Mouse (Mus musculus) liver, embryonic 16.5 days (tissue): ENCODE data around the gene Tefm. TPM values are rescaled to one million over a fixed set of nuclear protein-coding genes. Genes with fewer than 3 reads are reported as not detected.

Experiments used
- ATAC-seq: fragments of 200-750 bp; cut with Nextera tagmentation; 2 replicates; pipeline ENCODE4 v1.8.0; 2017; ENCODE audit warnings: low read depth, mild to moderate bottlenecking, moderate number of reproducible peaks, moderate library complexity
- H3K27ac ChIP-seq: fragments of 300-500 bp; sonication (generic); 2 replicates; pipeline ENCODE4 v1.5.1; 2014; ENCODE audit warnings: mild to moderate bottlenecking, low read length
- H3K27me3 ChIP-seq: fragments of 300-500 bp; sonication (generic); 2 replicates; pipeline ENCODE4 v1.6.1; 2014; ENCODE audit warnings: low read depth, low read length, mixed read lengths; ENCODE audit not compliant: control insufficient read depth, insufficient read depth
- H3K36me3 ChIP-seq: fragments of 300-500 bp; sonication (generic); 2 replicates; pipeline ENCODE4 v1.6.1; 2014; ENCODE audit warnings: mild to moderate bottlenecking; ENCODE audit not compliant: control insufficient read depth, insufficient read depth
- H3K4me1 ChIP-seq: fragments of 300-500 bp; sonication (generic); 2 replicates; pipeline ENCODE4 v1.6.1; 2014; ENCODE audit warnings: low read depth, low read length, mixed read lengths; ENCODE audit not compliant: control insufficient read depth
- H3K4me2 ChIP-seq: fragments of 300-500 bp; sonication (generic); 2 replicates; pipeline ENCODE4 v1.6.1; 2014; ENCODE audit warnings: low read depth, low read length, mixed read lengths
- H3K4me3 ChIP-seq: fragments of 300-500 bp; sonication (generic); 2 replicates; pipeline ENCODE4 v1.5.1; 2014; ENCODE audit warnings: low read depth, mild to moderate bottlenecking, low read length
- H3K9ac ChIP-seq: fragments of 300-500 bp; sonication (generic); 2 replicates; pipeline ENCODE4 v1.6.1; 2014; ENCODE audit warnings: low read depth, low read length
- H3K9me3 ChIP-seq: fragments of 300-500 bp; sonication (generic); replicated peaks from 2 replicates; pipeline ENCODE4 v1.6.1; 2016; ENCODE audit warnings: low read length; ENCODE audit not compliant: control insufficient read depth
- WGBS: fragments of 180-500 bp; shearing (Covaris S2); extraction: QIAGEN DNeasy Blood & Tissue Kit; methylation state at CpG from one replicate; pipeline ENCODE4 v1.1.7; 2014; ENCODE audit not compliant: insufficient replicate concordance; 5-methylcytosine and 5-hydroxymethylcytosine counted together
- polyA plus RNA-seq: library from polyadenylated mRNA; unstranded; fragments of >200 nt; fragmentation: Nextera tagmentation; extraction: Ambion mirVana; gene quantifications from 2 replicates; pipeline ENCODE4 v1.2.1, GENCODE M21; 2015

The Tefm gene
- polyA plus RNA-seq, 1 experiment from 2014 or later: 11.4 TPM

GRCm38 (mm10) chr11:80163362-80164116 lies 21.6 kb upstream of the Tefm start:
- H3K9me3 ChIP-seq: no peaks in the 10 kb centered on the region
- ATAC-seq: no peak
- WGBS: 22% methylated on average over 7 of the region's 7 CpGs

DNA sequence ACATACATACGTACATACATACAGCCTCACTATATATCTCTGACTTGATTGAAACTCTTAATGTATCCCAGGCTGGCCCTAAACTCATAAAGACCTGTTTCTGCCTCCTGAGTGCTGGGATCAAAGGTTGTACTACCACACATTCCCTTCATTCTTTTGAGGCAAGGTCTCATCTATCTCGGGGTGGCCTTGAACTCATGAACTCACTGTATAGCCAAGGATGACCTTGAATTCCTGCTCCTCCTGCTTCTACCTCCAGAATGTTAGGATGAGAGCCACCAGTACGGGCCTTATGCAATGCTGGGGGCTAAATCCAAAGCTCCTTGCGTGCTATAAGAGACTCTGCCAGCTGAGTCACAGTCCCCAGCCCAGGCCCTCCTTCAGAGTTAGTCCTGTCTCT lies 19.1 kb upstream of the Tefm start:
- Histone ChIP-seq H3K27me3 (no peaks in the 10 kb centered on the region), H3K9ac (no peak overlapping the region), H3K4me2 (no peak overlapping the region), H3K4me1 (no peaks in the 10 kb centered on the region), H3K36me3 (no peaks in the 10 kb centered on the region), H3K27ac (no peak overlapping the region), H3K4me3 (no peak overlapping the region), H3K9me3 (no peaks in the 10 kb centered on the region)
- no peak for ATAC-seq
- WGBS: 61% methylated on average over 4 of the region's 4 CpGs

More at GRCm38 (mm10) chr11:80163362-80164116, 21.6 kb upstream of the Tefm start:
- no peak overlapping the region for H3K27ac ChIP-seq
- H3K36me3 ChIP-seq: no peaks in the 10 kb centered on the region; the same call in 1 of the 2 replicates
- H3K9ac ChIP-seq: no peak overlapping the region
- H3K27me3 ChIP-seq: no peaks in the 10 kb centered on the region
- no peak overlapping the region for H3K4me2 ChIP-seq
- no peaks in the 10 kb centered on the region for H3K4me1 ChIP-seq
- H3K4me3 ChIP-seq: no peak overlapping the region

- Histone ChIP-seq H3K36me3 (no peaks in the 10 kb centered on the region), H3K9ac (no peak overlapping the region), H3K4me3 (no peak overlapping the region), H3K9me3 (no peaks in the 10 kb centered on the region), H3K4me2 (no peak overlapping the region), H3K27ac (peak overlapping the region; percentile 57), H3K4me1 (peaks cover 4% of the 10 kb centered on the region), H3K27me3 (peaks cover 13% of the 10 kb centered on the region)
- ATAC-seq: peak; percentile 84
- WGBS: 53% methylated on average over 7 of the region's 7 CpGs
Observed at GRCm38 (mm10) chr11:80159018-80159417, 17.0 kb upstream of the Tefm start.

- Histone ChIP-seq H3K4me2 (no peak overlapping the region), H3K4me1 (peaks cover 13% of the 10 kb centered on the region), H3K4me3 (no peak overlapping the region), H3K9ac (no peak overlapping the region), H3K27me3 (peaks cover 14% of the 10 kb centered on the region), H3K9me3 (no peaks in the 10 kb centered on the region), H3K27ac (no peak overlapping the region), H3K36me3 (no peaks in the 10 kb centered on the region)
- ATAC-seq: no peak
- 68% methylated on average over 4 of the region's 4 CpGs for WGBS
Observed at GRCm38 (mm10) chr11:80156841-80157240, 14.9 kb upstream of the Tefm start.

GRCm38 (mm10) chr11:80155961-80156360 lies 14.0 kb upstream of the Tefm start:
- H3K9me3 ChIP-seq: no peaks in the 10 kb centered on the region
- ATAC-seq: no peak

DNA sequence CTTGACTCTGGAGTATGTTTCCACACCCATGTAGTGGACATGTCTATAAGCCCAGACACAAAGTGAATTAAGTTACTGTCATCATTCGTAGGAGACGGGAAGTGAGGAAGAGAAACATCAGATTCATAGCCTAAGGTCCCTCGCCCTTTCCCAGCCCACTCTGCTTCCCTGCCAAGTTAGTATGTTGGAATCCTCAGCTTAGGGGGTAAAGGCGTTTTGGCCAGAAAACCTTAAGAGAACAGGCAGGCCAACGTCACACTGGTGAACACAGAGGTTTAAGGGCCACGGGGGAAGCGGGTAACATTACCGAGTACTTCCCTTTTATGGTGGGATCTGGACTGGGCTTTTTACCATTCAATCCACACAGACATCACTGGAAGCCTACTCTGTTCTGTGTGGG lies 13.6 kb upstream of the Tefm start:
- Histone ChIP-seq H3K9me3 (no peaks in the 10 kb centered on the region), H3K4me2 (no peak overlapping the region), H3K4me1 (peaks cover 13% of the 10 kb centered on the region), H3K36me3 (no peaks in the 10 kb centered on the region), H3K27me3 (peaks cover 14% of the 10 kb centered on the region), H3K9ac (no peak overlapping the region), H3K27ac (no peak overlapping the region), H3K4me3 (no peak overlapping the region)
- ATAC-seq: no peak
- WGBS: 63% methylated on average over 8 of the region's 8 CpGs

More at GRCm38 (mm10) chr11:80155961-80156360, 14.0 kb upstream of the Tefm start:
- Histone ChIP-seq H3K4me3 (no peak overlapping the region), H3K36me3 (no peaks in the 10 kb centered on the region), H3K4me2 (0 out of 2 replicates have a peak overlapping the region, but pooled peaks have one; percentile 6), H3K27ac (no peak overlapping the region), H3K9ac (no peak overlapping the region), H3K4me1 (peaks cover 13% of the 10 kb centered on the region), H3K27me3 (peaks cover 14% of the 10 kb centered on the region)
- WGBS: 62% methylated on average over 4 of the region's 4 CpGs

GRCm38 (mm10) chr11:80154501-80154900 lies 12.5 kb upstream of the Tefm start:
- Histone ChIP-seq H3K9me3 (no peaks in the 10 kb centered on the region), H3K27me3 (peaks cover 14% of the 10 kb centered on the region), H3K27ac (no peak overlapping the region), H3K4me1 (peaks cover 13% of the 10 kb centered on the region), H3K36me3 (no peaks in the 10 kb centered on the region), H3K9ac (peak overlapping the region; percentile 72), H3K4me2 (peak overlapping the region; percentile 87), H3K4me3 (peak overlapping the region; percentile 72)
- ATAC-seq: no peak
- WGBS: 32% methylated on average over 25 of the region's 25 CpGs

GRCm38 (mm10) chr11:80153857-80154495 lies 12.0 kb upstream of the Tefm start, which contains the start of gene Adap2:
Gene Adap2 (plus strand): TSS chr11:80154105.
- no peak within 1 kb of the TSS for H3K27ac ChIP-seq

DNA sequence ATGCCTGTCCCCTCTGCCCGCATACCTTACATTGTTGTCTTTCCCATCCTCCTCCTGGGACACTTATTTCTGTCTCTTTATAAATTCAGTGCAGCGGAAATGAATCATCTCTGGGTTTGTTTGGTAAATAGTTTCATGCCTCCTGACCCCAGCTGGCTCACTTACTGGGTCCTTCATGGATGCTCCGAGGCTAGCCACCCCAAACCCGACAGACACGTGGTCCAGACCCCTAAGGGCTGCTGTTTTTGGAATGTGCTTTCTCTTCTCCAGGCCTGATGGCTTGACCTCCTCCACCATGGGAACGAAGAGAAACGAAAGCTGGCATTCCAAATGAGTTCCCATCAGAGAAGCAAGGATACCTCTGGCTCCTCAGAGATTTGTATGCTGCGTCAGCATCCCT lies 10.4 kb upstream of the Tefm start:
- Histone ChIP-seq H3K4me3 (no peak overlapping the region), H3K4me1 (peaks cover 16% of the 10 kb centered on the region), H3K9me3 (no peaks in the 10 kb centered on the region), H3K36me3 (no peaks in the 10 kb centered on the region), H3K9ac (no peak overlapping the region), H3K4me2 (no peak overlapping the region), H3K27ac (no peak overlapping the region), H3K27me3 (peaks cover 14% of the 10 kb centered on the region)
- WGBS: 63% methylated on average over 8 of the region's 8 CpGs
- ATAC-seq: no peak

More at GRCm38 (mm10) chr11:80153857-80154495, 12.0 kb upstream of the Tefm start, which contains the start of gene Adap2:
- Histone ChIP-seq H3K27me3 (peaks cover 14% of the 10 kb centered on the region), H3K9me3 (no peaks in the 10 kb centered on the region), H3K9ac (peak within 1 kb of the TSS; percentile 72), H3K36me3 (no peaks in the 10 kb centered on the region), H3K4me3 (peak within 1 kb of the TSS; percentile 72), H3K4me2 (peak within 1 kb of the TSS; percentile 87), H3K4me1 (peaks cover 13% of the 10 kb centered on the region)
- 1% methylated on average over 46 of the region's 47 CpGs for WGBS
- ATAC-seq: peak; percentile 93
